Mouse (Mus musculus): ENCODE measurements at regions not wholly inside any gene's neighbourhood (a gene's known extent, or its start where the extent isn't known, plus 50 kb on each side); places are given as distances from the start of the nearest gene placed in this dataset.
"Not testable (repeated sequence)": the region's sequence is repeated elsewhere in the genome, so short reads cannot be mapped to it uniquely, and the experiment has no call there.

GRCm38 (mm10) chr15:14253602-14254301 is 1080.3 kb upstream of the Cdh6 start:
- 89% methylated on average over 2 of the region's 2 CpGs for WGBS
- Histone ChIP-seq H3K27ac (ENCODE audit: low read depth, low read length) (no peak overlapping the region), H3K27me3 (replicated peaks; ENCODE audit: control insufficient read depth, insufficient read depth, low read length) (no peaks in the 10 kb centered on the region), H3K9me3 (replicated peaks; ENCODE audit: control insufficient read depth, low read length) (no peaks in the 10 kb centered on the region), H3K4me3 (ENCODE audit: low read depth, low read length) (no peak overlapping the region), H3K36me3 (ENCODE audit: control insufficient read depth, insufficient read depth, low read length) (no peaks in the 10 kb centered on the region), H3K4me2 (ENCODE audit: low read length) (no peak overlapping the region), H3K4me1 (ENCODE audit: control insufficient read depth, insufficient read depth, low read length) (no peaks in the 10 kb centered on the region), H3K9ac (ENCODE audit: low read length) (no peak overlapping the region)
- no peak for ATAC-seq
- DNase-seq (ENCODE audit: low spot score) = no peak

GRCm38 (mm10) chr15:14251773-14252172 is 1078.3 kb upstream of the Cdh6 start:
- H3K4me1 ChIP-seq (ENCODE audit: control insufficient read depth, insufficient read depth, low read length) = no peaks in the 10 kb centered on the region
- H3K27me3 ChIP-seq (replicated peaks; ENCODE audit: control insufficient read depth, insufficient read depth, low read length) = no peaks in the 10 kb centered on the region
- no peak overlapping the region for H3K4me3 ChIP-seq (ENCODE audit: low read depth, low read length)
- DNase-seq (ENCODE audit: low spot score) (no peak), ATAC-seq (no peak)
- H3K36me3 ChIP-seq (ENCODE audit: control insufficient read depth, insufficient read depth, low read length) = no peaks in the 10 kb centered on the region
- H3K27ac ChIP-seq (ENCODE audit: low read depth, low read length) = no peak overlapping the region
- H3K9me3 ChIP-seq (replicated peaks; ENCODE audit: control insufficient read depth, low read length) = no peaks in the 10 kb centered on the region
- WGBS = 74% methylated on average over 2 of the region's 2 CpGs
- H3K9ac ChIP-seq (ENCODE audit: low read length) = no peak overlapping the region
- no peak overlapping the region for H3K4me2 ChIP-seq (ENCODE audit: low read length)

- ATAC-seq (peak; percentile 57), DNase-seq (ENCODE audit: low spot score) (no peak)
- WGBS = 83% methylated on average over 8 of the region's 8 CpGs
- no peak overlapping the region for H3K9ac ChIP-seq (ENCODE audit: low read length)
- no peak overlapping the region for H3K4me3 ChIP-seq (ENCODE audit: low read depth, low read length)
- no peak overlapping the region for H3K4me2 ChIP-seq (ENCODE audit: low read length)
- H3K36me3 ChIP-seq (ENCODE audit: control insufficient read depth, insufficient read depth, low read length) = no peaks in the 10 kb centered on the region
- H3K27me3 ChIP-seq (replicated peaks; ENCODE audit: control insufficient read depth, insufficient read depth, low read length) = no peaks in the 10 kb centered on the region
- H3K9me3 ChIP-seq (replicated peaks; ENCODE audit: control insufficient read depth, low read length) = no peaks in the 10 kb centered on the region
- H3K4me1 ChIP-seq (ENCODE audit: control insufficient read depth, insufficient read depth, low read length) = no peaks in the 10 kb centered on the region
- no peak overlapping the region for H3K27ac ChIP-seq (ENCODE audit: low read depth, low read length)
Measured at GRCm38 (mm10) chr15:14215236-14215635, 1041.8 kb upstream of the Cdh6 start.

GRCm38 (mm10) chr15:14214726-14215125 is 1041.3 kb upstream of the Cdh6 start:
- DNase-seq (ENCODE audit: low spot score) = peak; percentile 65
- peak; percentile 80 for ATAC-seq

GRCm38 (mm10) chr15:14177523-14177922 is 1004.0 kb upstream of the Cdh6 start:
- no peak overlapping the region for H3K4me3 ChIP-seq (ENCODE audit: low read depth, low read length)
- H3K27me3 ChIP-seq (replicated peaks; ENCODE audit: control insufficient read depth, insufficient read depth, low read length) = no peaks in the 10 kb centered on the region
- no peaks in the 10 kb centered on the region for H3K9me3 ChIP-seq (replicated peaks; ENCODE audit: control insufficient read depth, low read length)
- H3K4me1 ChIP-seq (ENCODE audit: control insufficient read depth, insufficient read depth, low read length) = no peaks in the 10 kb centered on the region
- DNase-seq (ENCODE audit: low spot score) = no peak
- H3K4me2 ChIP-seq (ENCODE audit: low read length) = no peak overlapping the region
- H3K27ac ChIP-seq (ENCODE audit: low read depth, low read length) = no peak overlapping the region
- no peaks in the 10 kb centered on the region for H3K36me3 ChIP-seq (ENCODE audit: control insufficient read depth, insufficient read depth, low read length)
- H3K9ac ChIP-seq (ENCODE audit: low read length) = no peak overlapping the region
- WGBS = 88% methylated on average over 2 of the region's 2 CpGs
- ATAC-seq = no peak

More at GRCm38 (mm10) chr15:14214726-14215125, 1041.3 kb upstream of the Cdh6 start:
- Histone ChIP-seq H3K4me2 (ENCODE audit: low read length) (no peak overlapping the region), H3K4me1 (ENCODE audit: control insufficient read depth, insufficient read depth, low read length) (no peaks in the 10 kb centered on the region), H3K4me3 (ENCODE audit: low read depth, low read length) (no peak overlapping the region), H3K27me3 (replicated peaks; ENCODE audit: control insufficient read depth, insufficient read depth, low read length) (no peaks in the 10 kb centered on the region), H3K9me3 (replicated peaks; ENCODE audit: control insufficient read depth, low read length) (no peaks in the 10 kb centered on the region), H3K36me3 (ENCODE audit: control insufficient read depth, insufficient read depth, low read length) (no peaks in the 10 kb centered on the region), H3K9ac (ENCODE audit: low read length) (no peak overlapping the region), H3K27ac (ENCODE audit: low read depth, low read length) (no peak overlapping the region)
- WGBS = 23% methylated on average over 1 of the region's 1 CpGs

GRCm38 (mm10) chr15:14137402-14137801 is 963.9 kb upstream of the Cdh6 start:
- no peak overlapping the region for H3K9ac ChIP-seq (ENCODE audit: low read length)
- H3K9me3 ChIP-seq (replicated peaks; ENCODE audit: control insufficient read depth, low read length) = no peaks in the 10 kb centered on the region
- H3K36me3 ChIP-seq (ENCODE audit: control insufficient read depth, insufficient read depth, low read length) = no peaks in the 10 kb centered on the region
- no peak for ATAC-seq
- H3K27ac ChIP-seq (ENCODE audit: low read depth, low read length) = no peak overlapping the region
- no peak overlapping the region for H3K4me3 ChIP-seq (ENCODE audit: low read depth, low read length)
- no peaks in the 10 kb centered on the region for H3K27me3 ChIP-seq (replicated peaks; ENCODE audit: control insufficient read depth, insufficient read depth, low read length)
- no peak overlapping the region for H3K4me2 ChIP-seq (ENCODE audit: low read length)
- DNase-seq (ENCODE audit: low spot score) = no peak
- no peaks in the 10 kb centered on the region for H3K4me1 ChIP-seq (ENCODE audit: control insufficient read depth, insufficient read depth, low read length)

GRCm38 (mm10) chr15:14123829-14124228 is 950.4 kb upstream of the Cdh6 start:
- H3K9ac ChIP-seq (ENCODE audit: low read length) = no peak overlapping the region
- no peak overlapping the region for H3K4me3 ChIP-seq (ENCODE audit: low read depth, low read length)
- no peak for ATAC-seq
- H3K36me3 ChIP-seq (ENCODE audit: control insufficient read depth, insufficient read depth, low read length) = no peaks in the 10 kb centered on the region
- H3K4me2 ChIP-seq (ENCODE audit: low read length) = no peak overlapping the region
- no peaks in the 10 kb centered on the region for H3K4me1 ChIP-seq (ENCODE audit: control insufficient read depth, insufficient read depth, low read length)
- peaks cover 6% of the 10 kb centered on the region; the same call in 1 of the 2 replicates for H3K9me3 ChIP-seq (replicated peaks; ENCODE audit: control insufficient read depth, low read length)
- 85% methylated on average over 4 of the region's 4 CpGs for WGBS
- no peak for DNase-seq (ENCODE audit: low spot score)
- no peaks in the 10 kb centered on the region for H3K27me3 ChIP-seq (replicated peaks; ENCODE audit: control insufficient read depth, insufficient read depth, low read length)
- H3K27ac ChIP-seq (ENCODE audit: low read depth, low read length) = no peak overlapping the region

GRCm38 (mm10) chr15:14118321-14118720 is 944.8 kb upstream of the Cdh6 start:
- WGBS = 93% methylated on average over 3 of the region's 3 CpGs
- not testable (repeated sequence) for H3K4me3 ChIP-seq (ENCODE audit: low read depth, low read length); ATAC-seq; H3K4me2 ChIP-seq (ENCODE audit: low read length); H3K9ac ChIP-seq (ENCODE audit: low read length); H3K27ac ChIP-seq (ENCODE audit: low read depth, low read length); H3K4me1 ChIP-seq (ENCODE audit: control insufficient read depth, insufficient read depth, low read length); H3K27me3 ChIP-seq (replicated peaks; ENCODE audit: control insufficient read depth, insufficient read depth, low read length); H3K9me3 ChIP-seq (replicated peaks; ENCODE audit: control insufficient read depth, low read length); H3K36me3 ChIP-seq (ENCODE audit: control insufficient read depth, insufficient read depth, low read length); DNase-seq (ENCODE audit: low spot score)

- 33% methylated on average over 1 of the region's 1 CpGs for WGBS
- ATAC-seq (no peak), DNase-seq (ENCODE audit: low spot score) (no peak)
- Histone ChIP-seq H3K4me1 (ENCODE audit: control insufficient read depth, insufficient read depth, low read length) (no peaks in the 10 kb centered on the region), H3K4me3 (ENCODE audit: low read depth, low read length) (no peak overlapping the region), H3K9ac (ENCODE audit: low read length) (no peak overlapping the region), H3K4me2 (ENCODE audit: low read length) (no peak overlapping the region), H3K36me3 (ENCODE audit: control insufficient read depth, insufficient read depth, low read length) (no peaks in the 10 kb centered on the region), H3K27ac (ENCODE audit: low read depth, low read length) (no peak overlapping the region), H3K9me3 (replicated peaks; ENCODE audit: control insufficient read depth, low read length) (no peaks in the 10 kb centered on the region), H3K27me3 (replicated peaks; ENCODE audit: control insufficient read depth, insufficient read depth, low read length) (no peaks in the 10 kb centered on the region)
Measured at GRCm38 (mm10) chr15:14101757-14102156, 928.3 kb upstream of the Cdh6 start.
